ENCODE assay signal across 8 mouse cellular contexts in the genomic region with DNA sequence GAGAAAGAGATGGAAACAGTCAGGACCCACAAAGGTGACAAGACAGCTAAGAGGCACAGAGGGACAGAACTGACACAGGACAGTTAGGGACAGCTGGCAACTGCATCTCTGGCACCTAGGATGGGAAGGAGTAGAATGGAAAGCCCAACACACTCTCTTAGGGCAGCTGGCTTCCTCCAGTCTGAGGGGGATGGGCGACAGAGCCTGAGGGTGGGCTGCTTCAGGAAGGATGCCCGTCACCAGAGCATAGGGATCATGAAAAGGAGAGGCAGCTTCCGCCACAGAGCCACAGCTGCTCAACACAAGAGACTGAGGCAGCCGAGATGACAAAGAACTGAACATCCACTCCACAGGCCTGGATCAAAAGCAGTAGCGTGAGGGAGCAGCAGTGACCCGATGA. TPM values are rescaled to one million over a fixed set of nuclear protein-coding genes. Genes with fewer than 3 reads are reported as not detected.
A peak's percentile ranks its signal among the peaks of the same experiment; 100 is the strongest.
DNase-seq lines count a peak whose midpoint lies in the region; ATAC-seq and TF ChIP-seq lines count a peak whose summit lies in the region.
"Had no signal": no experiment of that assay in that cellular context is flagged by ENCODE, and none has a peak within 500 bp of the region (broad histone marks: within the 10 kb centered on the region; RNA-seq: fewer than 3 reads in every experiment).

No protein-coding gene starts in this region.

- no peak for ATAC-seq in limb, embryonic 12.5 days (ENCODE audit: insufficient number of reproducible peaks, insufficient read depth, low FRiP score, low TSS enrichment, low read depth)
- no peak for ATAC-seq in embryonic facial prominence, embryonic 13.5 days (ENCODE audit: insufficient number of reproducible peaks, insufficient read depth, low FRiP score, low TSS enrichment, low read depth)
- ATAC-seq in granulocyte monocyte progenitor cell, adult 5-6 weeks (replicated peaks; ENCODE audit: poor library complexity, severe bottlenecking), result 0 out of 2 replicates have a peak, but pooled peaks have one; percentile 5

- WGBS in limb, embryonic 12.5 days, result 58% methylated on average over 6 of the region's 6 CpGs
- WGBS in limb, embryonic 10.5 days, result 63% methylated on average over 6 of the region's 6 CpGs
- 39% methylated on average over 6 of the region's 6 CpGs for WGBS in embryonic facial prominence, embryonic 13.5 days

- TF ChIP-seq POLR2A in myocyte (IDR thresholded peaks at IDR 0.05; ENCODE audit: insufficient read length, low read depth), result no peak

- no peak for DNase-seq in limb, embryonic 10.5 days (ENCODE audit: low spot score)
- DNase-seq in T-cell, adult 2 months (ENCODE audit: low spot score), result no peak
- no peak for DNase-seq in testis, postnatal 14 days (ENCODE audit: low spot score)

- no peaks in the 10 kb centered on the region; the same call in 1 of the 2 replicates for H3K4me1 ChIP-seq in limb, embryonic 12.5 days (replicated peaks)
- no peaks in the 10 kb centered on the region for H3K4me1 ChIP-seq in limb, embryonic 10.5 days
- peaks cover 16% of the 10 kb centered on the region for H3K4me1 ChIP-seq in embryonic facial prominence, embryonic 13.5 days

- peaks cover 78% of the 10 kb centered on the region for H3K36me3 ChIP-seq in limb, embryonic 12.5 days
- H3K36me3 ChIP-seq in limb, embryonic 10.5 days, result peaks cover 79% of the 10 kb centered on the region
- peaks cover 65% of the 10 kb centered on the region for H3K36me3 ChIP-seq in embryonic facial prominence, embryonic 13.5 days
- no peaks in the 10 kb centered on the region for H3K36me3 ChIP-seq in myocyte (ENCODE audit: control insufficient read depth, insufficient read depth)

- H3K9ac ChIP-seq in limb, embryonic 12.5 days (replicated peaks), result peak overlapping the region; percentile 42; the same call in 1 of the 2 replicates
- 0 out of 2 replicates have a peak overlapping the region, but pooled peaks have one; percentile 21 for H3K9ac ChIP-seq in embryonic facial prominence, embryonic 13.5 days
- H3K9ac ChIP-seq: heart, embryonic 13.5 days had no signal

- H3K4me2 ChIP-seq in limb, embryonic 12.5 days, result no peak overlapping the region
- H3K4me2 ChIP-seq in embryonic facial prominence, embryonic 13.5 days, result no peak overlapping the region
- peak overlapping the region; percentile 27 for H3K4me2 ChIP-seq in myocyte (ENCODE audit: low read depth)
- H3K4me2 ChIP-seq: heart, embryonic 13.5 days had no signal

- H3K4me3 ChIP-seq in limb, embryonic 12.5 days (replicated peaks), result no peak overlapping the region
- H3K4me3 ChIP-seq in limb, embryonic 10.5 days, result no peak overlapping the region
- H3K4me3 ChIP-seq in embryonic facial prominence, embryonic 13.5 days, result no peak overlapping the region
- no peak overlapping the region for H3K4me3 ChIP-seq in myocyte
- H3K4me3 ChIP-seq: heart, embryonic 13.5 days had no signal

- no peak overlapping the region for H3ac ChIP-seq in myocyte (ENCODE audit: control insufficient read depth, insufficient read length)

- no peaks in the 10 kb centered on the region for H3K79me2 ChIP-seq in myocyte (ENCODE audit: control insufficient read depth, insufficient read depth)

- no peaks in the 10 kb centered on the region for H3K27me3 ChIP-seq in limb, embryonic 12.5 days
- H3K27me3 ChIP-seq in limb, embryonic 10.5 days (ENCODE audit: low read depth, poor library complexity, severe bottlenecking), result no peaks in the 10 kb centered on the region
- H3K27me3 ChIP-seq in embryonic facial prominence, embryonic 13.5 days, result no peaks in the 10 kb centered on the region
- no peaks in the 10 kb centered on the region for H3K27me3 ChIP-seq in myocyte (ENCODE audit: control insufficient read depth, insufficient read depth, insufficient read length)
- H3K27me3 ChIP-seq: heart, embryonic 13.5 days had no signal

- no peaks in the 10 kb centered on the region for H3K9me3 ChIP-seq in limb, embryonic 12.5 days
- no peaks in the 10 kb centered on the region for H3K9me3 ChIP-seq in limb, embryonic 10.5 days (replicated peaks)
- no peaks in the 10 kb centered on the region for H3K9me3 ChIP-seq in embryonic facial prominence, embryonic 13.5 days
- H3K9me3 ChIP-seq: heart, embryonic 13.5 days had no signal

- H3K27ac ChIP-seq in limb, embryonic 12.5 days, result no peak overlapping the region
- no peak overlapping the region for H3K27ac ChIP-seq in limb, embryonic 10.5 days
- peak overlapping the region; percentile 48; the same call in 1 of the 2 replicates for H3K27ac ChIP-seq in embryonic facial prominence, embryonic 13.5 days
- H3K27ac ChIP-seq: heart, embryonic 13.5 days had no signal

TF ChIP-seq in myocyte, 11 proteins besides CTCF, POLR2A, EP300 and RAD21:
- TF ChIP-seq MAX (IDR thresholded peaks at IDR 0.05; ENCODE audit: low read depth) (no peak), REST (IDR thresholded peaks at IDR 0.05; ENCODE audit: insufficient read depth, insufficient read length) (no peak), SRF (IDR thresholded peaks at IDR 0.05; ENCODE audit: control insufficient read depth, insufficient read length, low read depth) (no peak), TCF12 (IDR thresholded peaks at IDR 0.05; ENCODE audit: insufficient read depth, poor library complexity, severe bottlenecking) (no peak), MYOG (IDR thresholded peaks at IDR 0.05; ENCODE audit: control insufficient read depth in 1 of 3, insufficient read depth in 1 of 3, insufficient read length in 2 of 3, low read depth in 2 of 3) (peak in 1 of 3 experiments; percentile 4), MYOD1 (IDR thresholded peaks at IDR 0.05; ENCODE audit: control insufficient read depth in 1 of 3, insufficient read length in 2 of 3, low read depth in 2 of 3) (peak in 1 of 3 experiments; percentile 3), USF1 (IDR thresholded peaks at IDR 0.05; ENCODE audit: low read depth) (no peak)

RNA-seq across cellular contexts. Expression of a gene that starts 19.5 kb away (rescaled TPM):
- 121 and 126 TPM in 2 replicates for polyA plus RNA-seq in limb, embryonic 12.5 days (2016; fragmentation: Nextera tagmentation; extraction: Ambion mirVana)
- polyA plus RNA-seq in limb, embryonic 10.5 days (2016; fragmentation: Nextera tagmentation; extraction: Ambion mirVana), result 83.6 and 109 TPM in 2 replicates
- polyA plus RNA-seq in embryonic facial prominence, embryonic 13.5 days (2015; fragmentation: Nextera tagmentation; extraction: Ambion mirVana), result 154 and 159 TPM in 2 replicates
- total RNA-seq in granulocyte monocyte progenitor cell, adult 5-6 weeks (2014; fragmentation: Nextera tagmentation), result 13.2 and 28.0 TPM in 2 replicates
- total RNA-seq in granulocyte monocyte progenitor cell, adult 5-6 weeks (2017), result 10.5 and 10.8 TPM in 2 replicates
- polyA plus RNA-seq in myocyte (2012; fragmentation: generic; extraction: Trizol), result 9.0 TPM

RNA-seq across cellular contexts. Expression of a gene that starts 45.9 kb away (rescaled TPM):
- 57.4 and 57.8 TPM in 2 replicates for polyA plus RNA-seq in limb, embryonic 12.5 days (2016; fragmentation: Nextera tagmentation; extraction: Ambion mirVana)
- 53.4 and 64.7 TPM in 2 replicates for polyA plus RNA-seq in limb, embryonic 10.5 days (2016; fragmentation: Nextera tagmentation; extraction: Ambion mirVana)
- 94.1 and 105 TPM in 2 replicates for polyA plus RNA-seq in embryonic facial prominence, embryonic 13.5 days (2015; fragmentation: Nextera tagmentation; extraction: Ambion mirVana)
- 40.5 and 41.4 TPM in 2 replicates for total RNA-seq in granulocyte monocyte progenitor cell, adult 5-6 weeks (2014; fragmentation: Nextera tagmentation)
- 71.5 and 76.3 TPM in 2 replicates for total RNA-seq in granulocyte monocyte progenitor cell, adult 5-6 weeks (2017)
- 24.5 TPM for polyA plus RNA-seq in myocyte (2012; fragmentation: generic; extraction: Trizol)
